Mouse (Mus musculus): Measurements from ENCODE around the gene Rora.

DNA sequence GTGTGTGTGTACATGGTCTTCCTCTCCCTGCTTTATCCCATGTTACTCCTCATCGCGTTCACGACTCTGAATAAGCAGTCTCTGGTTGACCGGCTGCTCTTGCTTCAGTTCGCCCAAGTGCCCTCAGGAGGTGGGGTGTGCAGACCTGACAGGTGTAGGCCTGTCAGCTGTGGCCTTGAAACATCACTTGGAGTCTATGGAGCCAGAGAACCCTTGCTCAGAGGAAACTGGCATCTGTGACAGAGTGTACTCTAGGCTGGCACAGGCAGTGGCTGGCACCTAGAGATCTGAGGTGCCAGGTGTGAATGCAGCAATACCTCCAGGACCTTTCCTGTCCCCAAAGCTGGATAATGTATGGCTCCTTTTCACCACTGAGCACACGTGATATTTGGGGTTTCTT lies 331.5 kb downstream of the Rora start:
- no peak for TF ChIP-seq CTCF (IDR thresholded peaks at IDR 0.05; ENCODE audit: control insufficient read depth, insufficient read depth, low read length)
- TF ChIP-seq POLR2A (IDR thresholded peaks at IDR 0.05; ENCODE audit: borderline replicate concordance, control insufficient read depth, low read depth, low read length) = no peak
